Mouse (Mus musculus): ENCODE measurements at regions not wholly inside any gene's neighbourhood (a gene's known extent, or its start where the extent isn't known, plus 50 kb on each side); places are given as distances from the start of the nearest gene placed in this dataset.

- intact Hi-C loops (cut with DNase I): no loop called here
- DNase-seq: no peak
These were observed 114.6 kb upstream of the Tom1l1 start for GRCm38 (mm10) chr11:90802569-90803363.

- no peak for DNase-seq
These were observed 109.4 kb upstream of the Tom1l1 start for GRCm38 (mm10) chr11:90797577-90797976.

GRCm38 (mm10) chr11:90783537-90783936, 95.4 kb upstream of the Tom1l1 start:
- DNase-seq: no peak
- intact Hi-C loops (cut with DNase I): no loop called here

More at GRCm38 (mm10) chr11:90797577-90797976, 109.4 kb upstream of the Tom1l1 start:
- intact Hi-C loops (cut with DNase I): no loop called here

GRCm38 (mm10) chr11:90782975-90783374, 94.8 kb upstream of the Tom1l1 start:
- DNase-seq: peak; percentile 9 to 36
- intact Hi-C loops (cut with DNase I): no loop called here

- DNase-seq: no peak
- intact Hi-C loops (cut with DNase I): no loop called here
These were observed 87.6 kb upstream of the Tom1l1 start for GRCm38 (mm10) chr11:90775752-90776151.

GRCm38 (mm10) chr11:90755981-90756380, 67.8 kb upstream of the Tom1l1 start:
- intact Hi-C loops (cut with DNase I): no loop called here

GRCm38 (mm10) chr11:90748448-90748847, 60.3 kb upstream of the Tom1l1 start:
- intact Hi-C loops (cut with DNase I): no loop called here
- DNase-seq: no peak

More at GRCm38 (mm10) chr11:90755981-90756380, 67.8 kb upstream of the Tom1l1 start:
- no peak for DNase-seq

GRCm38 (mm10) chr11:90741952-90742617, 53.9 kb upstream of the Tom1l1 start:
- intact Hi-C loops (cut with DNase I): no loop called here
- no peak for DNase-seq

- intact Hi-C loops (cut with DNase I): no loop called here
- DNase-seq: no peak
These were observed 51.3 kb upstream of the Tom1l1 start for GRCm38 (mm10) chr11:90739501-90739900.

GRCm38 (mm10) chr11:90738741-90739140, 50.6 kb upstream of the Tom1l1 start:
- no peak for DNase-seq
- intact Hi-C loops (cut with DNase I): no loop called here

Measured in heart, postnatal 10 days (tissue).